Mouse (Mus musculus) CH12.LX (cell line): ENCODE results near the gene Zfp423. TPM values are rescaled to one million over a fixed set of nuclear protein-coding genes. Genes with fewer than 3 reads are reported as not detected.

Experiments
- DNase-seq: peaks from one replicate; pipeline ENCODE4 v3.0.0-alpha.2; 2013; ENCODE audit errors: extremely low read depth
- H3K27ac ChIP-seq: 2 replicates; pipeline ENCODE4 v1.5.1; 2012; ENCODE audit warnings: low read depth, mild to moderate bottlenecking, control low read depth, moderate library complexity; ENCODE audit not compliant: insufficient read depth
- H3K27me3 ChIP-seq: replicated peaks from 2 replicates; pipeline ENCODE3; 2012; ENCODE audit warnings: inconsistent platforms
- H3K36me3 ChIP-seq, 2 experiments: replicated peaks in 1 of 2; 2 replicates each; pipeline versions ENCODE3 to v1.6.1; 2012; ENCODE audit warnings: inconsistent platforms in 1 of 2, low read length in 1 of 2, mild to moderate bottlenecking in 1 of 2, mixed read lengths in 1 of 2, moderate library complexity in 1 of 2; ENCODE audit not compliant: control insufficient read depth in 1 of 2, insufficient read depth in 1 of 2
- H3K4me1 ChIP-seq, 2 experiments: 2 replicates each; pipeline ENCODE4 v1.6.1; 2012; ENCODE audit warnings: inconsistent platforms in 1 of 2, moderate library complexity in 1 of 2; ENCODE audit not compliant: insufficient read depth in 2 of 2, control insufficient read depth in 1 of 2
- H3K4me2 ChIP-seq: 2 replicates; pipeline ENCODE4 v1.6.1; 2012; ENCODE audit warnings: low read depth, mild to moderate bottlenecking, control low read depth; ENCODE audit not compliant: poor library complexity, insufficient read depth, severe bottlenecking
- H3K4me3 ChIP-seq, 3 experiments: fragments of 150-350 bp in 1 of 3; sonication (generic) in 1 of 3; replicated peaks in 1 of 3; 2 replicates each; pipeline versions ENCODE3 to v1.5.1; 2011 to 2012; ENCODE audit warnings: low read depth in 2 of 3, low read length in 2 of 3, mild to moderate bottlenecking in 2 of 3, moderate library complexity in 2 of 3, control low read depth in 1 of 3, improper control_type of control experiment in 1 of 3, inconsistent platforms in 1 of 3, mixed read lengths in 1 of 3; ENCODE audit not compliant: poor library complexity in 1 of 3
- H3K79me2 ChIP-seq: replicated peaks from 2 replicates; pipeline ENCODE4 v1.6.1; 2012; ENCODE audit warnings: mild to moderate bottlenecking, moderate library complexity; ENCODE audit not compliant: control insufficient read depth, poor library complexity, insufficient read depth, severe bottlenecking; ENCODE audit errors: extremely low read depth
- H3K9ac ChIP-seq: 2 replicates; pipeline ENCODE4 v1.6.1; 2012; ENCODE audit warnings: low read depth, mild to moderate bottlenecking, control low read depth, moderate library complexity; ENCODE audit not compliant: insufficient read depth
- H3K9me3 ChIP-seq: replicated peaks from 2 replicates; pipeline ENCODE3; 2012; ENCODE audit warnings: low read length, inconsistent platforms, mixed read lengths
- BHLHE40 ChIP-seq: IDR thresholded peaks from 2 replicates; pipeline ENCODE4 v1.6.1; 2011; ENCODE audit warnings: mild to moderate bottlenecking, low read depth, low read length, improper control_type of control experiment
- CTCF ChIP-seq, 2 experiments: IDR thresholded peaks in 1 of 2; conservative IDR thresholded peaks in 1 of 2; 2 replicates each; pipeline ENCODE4 v1.5.1; 2011 to 2012; ENCODE audit warnings: low read depth in 2 of 2, low read length in 2 of 2, improper control_type of control experiment in 1 of 2, inconsistent platforms in 1 of 2, mild to moderate bottlenecking in 1 of 2, moderate library complexity in 1 of 2
- ETS1 ChIP-seq: conservative IDR thresholded peaks from 2 replicates; pipeline ENCODE4 v1.6.1; 2012; ENCODE audit warnings: low read depth, mild to moderate bottlenecking, inconsistent platforms, low read length, improper control_type of control experiment, moderate library complexity
- GABPA ChIP-seq: IDR thresholded peaks from 2 replicates; pipeline ENCODE4 v1.6.1; 2012; ENCODE audit warnings: low read depth, low read length, improper control_type of control experiment, inconsistent platforms; ENCODE audit not compliant: insufficient replicate concordance
- HCFC1 ChIP-seq: IDR thresholded peaks from 2 replicates; pipeline ENCODE4 v1.6.1; 2012; ENCODE audit warnings: low read depth, mild to moderate bottlenecking, inconsistent platforms, low read length, improper control_type of control experiment
- IRF4 ChIP-seq: IDR thresholded peaks from 2 replicates; pipeline ENCODE4 v1.6.1; 2014; ENCODE audit warnings: low read depth, mild to moderate bottlenecking, inconsistent platforms, low read length, improper control_type of control experiment
- JUN ChIP-seq: IDR thresholded peaks from 2 replicates; pipeline ENCODE4 v1.6.1; 2011; ENCODE audit warnings: low read depth, mild to moderate bottlenecking, low read length, improper control_type of control experiment, moderate library complexity; ENCODE audit not compliant: insufficient read depth
- JUND ChIP-seq: conservative IDR thresholded peaks from 2 replicates; pipeline ENCODE4 v1.6.1; 2011; ENCODE audit warnings: low read depth, low read length, improper control_type of control experiment
- MAFK ChIP-seq: IDR thresholded peaks from 2 replicates; pipeline ENCODE4 v1.6.1; 2011; ENCODE audit warnings: low read length, improper control_type of control experiment; ENCODE audit not compliant: insufficient replicate concordance
- MAX ChIP-seq: IDR thresholded peaks from 2 replicates; pipeline ENCODE4 v1.6.1; 2011; ENCODE audit warnings: low read length, improper control_type of control experiment
- MEF2A ChIP-seq: IDR thresholded peaks from 2 replicates; pipeline ENCODE4 v1.6.1; 2014; ENCODE audit warnings: low read depth, mild to moderate bottlenecking, inconsistent platforms, low read length, improper control_type of control experiment, borderline replicate concordance
- MXI1 ChIP-seq: IDR thresholded peaks from 2 replicates; pipeline ENCODE4 v1.6.1; 2011; ENCODE audit warnings: mild to moderate bottlenecking, low read depth, low read length, improper control_type of control experiment
- MYC ChIP-seq: IDR thresholded peaks from 2 replicates; pipeline ENCODE4 v1.6.1; 2011; ENCODE audit warnings: low read depth, mild to moderate bottlenecking, improper control_type of control experiment, low read length
- NRF1 ChIP-seq: IDR thresholded peaks from 2 replicates; pipeline ENCODE4 v1.6.1; 2014; ENCODE audit warnings: low read depth, mild to moderate bottlenecking, inconsistent platforms, low read length, improper control_type of control experiment, moderate library complexity
- POLR2AphosphoS2 ChIP-seq: IDR thresholded peaks from 2 replicates; pipeline ENCODE4 v1.6.1; 2011; ENCODE audit warnings: low read depth, low read length, improper control_type of control experiment
- RAD21 ChIP-seq: IDR thresholded peaks from 2 replicates; pipeline ENCODE4 v1.6.1; 2011; ENCODE audit warnings: low read depth, mild to moderate bottlenecking, low read length, improper control_type of control experiment, moderate library complexity
- SIN3A ChIP-seq: IDR thresholded peaks from 2 replicates; pipeline ENCODE4 v1.6.1; 2012; ENCODE audit warnings: low read length, improper control_type of control experiment, inconsistent platforms
- TBP ChIP-seq: conservative IDR thresholded peaks from 2 replicates; pipeline ENCODE4 v1.6.1; 2011; ENCODE audit warnings: low read depth, low read length, improper control_type of control experiment
- TCF12 ChIP-seq: IDR thresholded peaks from 2 replicates; pipeline ENCODE4 v1.6.1; 2014; ENCODE audit warnings: low read depth, mild to moderate bottlenecking, inconsistent platforms, low read length, improper control_type of control experiment
- UBTF ChIP-seq: IDR thresholded peaks from 2 replicates; pipeline ENCODE4 v1.6.1; 2012; ENCODE audit warnings: low read depth, mild to moderate bottlenecking, inconsistent platforms, low read length, improper control_type of control experiment, moderate library complexity
- ZC3H11A ChIP-seq: IDR thresholded peaks from 2 replicates; pipeline ENCODE4 v1.6.1; 2012; ENCODE audit warnings: low read depth, mild to moderate bottlenecking, inconsistent platforms, low read length, improper control_type of control experiment
- ZKSCAN1 ChIP-seq: IDR thresholded peaks from 2 replicates; pipeline ENCODE4 v1.6.1; 2012; ENCODE audit warnings: low read depth, inconsistent platforms, low read length, improper control_type of control experiment, borderline replicate concordance
- ZMIZ1 ChIP-seq: IDR thresholded peaks from 2 replicates; pipeline ENCODE4 v1.6.1; 2012; ENCODE audit warnings: low read depth, mild to moderate bottlenecking, inconsistent platforms, low read length, improper control_type of control experiment
- ZNF384 ChIP-seq: IDR thresholded peaks from 2 replicates; pipeline ENCODE4 v1.6.1; 2012; ENCODE audit warnings: low read depth, low read length, improper control_type of control experiment, inconsistent platforms
- dilution Hi-C: fragments of 300-500 bp; cut with MboI; formaldehyde crosslinking; loops from 2 replicates; pipeline ENCODE4 v1.14.3; 2020; ENCODE audit warnings: low sequenced_read_pairs; ENCODE audit not compliant: extremely low pct_unique_long_range_greater_than_20kb, extremely low pct_ligation_motif_present
- in situ Hi-C: fragments of 300-500 bp; cut with MboI; formaldehyde crosslinking; loops from 3 replicates; pipeline ENCODE4 v1.14.3; 2019; ENCODE audit warnings: low sequenced_read_pairs, low pct_ligation_motif_present, low pct_unique_long_range_greater_than_20kb, mixed read lengths
- polyA plus RNA-seq: library from polyadenylated mRNA; unstranded; fragments of >175 nt; gene quantifications from 2 replicates; pipeline ENCODE4 v1.2.1, GENCODE M21; 2012; ENCODE audit warnings: low read depth; ENCODE audit not compliant: insufficient read length
- total RNA-seq, 2 experiments: library from RNA; depleted of rRNA; stranded (reverse); fragments of 300-350 nt in 1 of 2; fragments of >200 nt in 1 of 2; gene quantifications; 2 replicates each; pipeline ENCODE4 v1.2.3; 2012 to 2014

Zfp423 gene
- total and polyA plus RNA-seq, 3 experiments = 0.25 to 2.7 (median 0.32) TPM

DNA sequence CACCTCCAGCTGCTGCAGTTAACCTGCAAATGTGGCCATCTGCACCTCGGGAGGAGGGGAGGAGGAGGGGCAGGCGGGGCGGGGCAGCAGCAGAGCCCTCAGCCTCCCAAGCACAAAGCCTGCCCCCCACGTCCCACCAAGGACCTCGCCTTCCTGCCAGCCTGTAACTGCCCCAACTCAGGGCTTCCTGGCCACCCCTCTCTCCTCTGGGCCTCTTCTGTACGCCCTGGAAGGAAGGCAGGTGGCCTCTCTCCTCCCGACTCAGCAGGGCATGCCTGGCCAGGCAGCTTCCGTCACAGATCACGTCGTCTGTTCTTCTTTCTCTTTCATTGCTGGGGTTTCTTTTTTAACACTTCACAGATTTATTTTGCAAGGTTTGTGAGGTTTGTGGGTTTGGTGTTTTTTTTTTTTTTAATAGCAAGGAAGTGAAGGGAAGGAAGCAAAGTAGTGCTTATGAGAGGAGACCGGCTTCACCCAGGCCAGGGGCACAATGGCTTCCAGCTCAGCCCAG lies 251.2 kb downstream of the Zfp423 start:
- H3K79me2 ChIP-seq = no peaks in the 10 kb centered on the region
- H3K4me3 ChIP-seq = no peak overlapping the region
- dilution Hi-C loops (no loop called here), in situ Hi-C loops (no loop called here)
- DNase-seq = peak; percentile 82
- peak overlapping the region; percentile 16; the same call in 1 of the 2 replicates for H3K4me2 ChIP-seq
- no peaks in the 10 kb centered on the region for H3K27me3 ChIP-seq
- TF ChIP-seq TBP = peak; percentile 91
- TF ChIP-seq CTCF (conservative IDR thresholded peaks at IDR 0.05 in 1 of 2, IDR thresholded peaks at IDR 0.05 in 1 of 2; ENCODE audit: low read depth in 2 of 2, low read length in 2 of 2) = no peak
- peak; percentile 63 for TF ChIP-seq ETS1
- TF ChIP-seq ZMIZ1 = no peak
- TF ChIP-seq HCFC1 = no peak
- TF ChIP-seq MAX = peak; percentile 20; the same call in 1 of the 2 replicates
- peak; percentile 68; the same call in 1 of the 2 replicates for TF ChIP-seq TCF12
- no peak for TF ChIP-seq GABPA
- TF ChIP-seq IRF4 = peak; percentile 30; the same call in 1 of the 2 replicates
- TF ChIP-seq MEF2A = 0 out of 2 replicates have a peak, but pooled peaks have one; percentile 57
- TF ChIP-seq UBTF = peak; percentile 96
- TF ChIP-seq ZNF384 = peak; percentile 86
- no peak for TF ChIP-seq MAFK
- TF ChIP-seq POLR2AphosphoS2 = no peak
- no peak overlapping the region for H3K9ac ChIP-seq
- peaks cover 2 to 54% of the 10 kb centered on the region in 2 experiments; a peak in 2 of 4 replicates for H3K4me1 ChIP-seq
- peaks cover 30% of the 10 kb centered on the region for H3K9me3 ChIP-seq
- H3K27ac ChIP-seq = 0 out of 2 replicates have a peak overlapping the region, but pooled peaks have one; percentile 13
- H3K36me3 ChIP-seq = peaks cover 0 to 50% of the 10 kb centered on the region in 2 experiments

DNA sequence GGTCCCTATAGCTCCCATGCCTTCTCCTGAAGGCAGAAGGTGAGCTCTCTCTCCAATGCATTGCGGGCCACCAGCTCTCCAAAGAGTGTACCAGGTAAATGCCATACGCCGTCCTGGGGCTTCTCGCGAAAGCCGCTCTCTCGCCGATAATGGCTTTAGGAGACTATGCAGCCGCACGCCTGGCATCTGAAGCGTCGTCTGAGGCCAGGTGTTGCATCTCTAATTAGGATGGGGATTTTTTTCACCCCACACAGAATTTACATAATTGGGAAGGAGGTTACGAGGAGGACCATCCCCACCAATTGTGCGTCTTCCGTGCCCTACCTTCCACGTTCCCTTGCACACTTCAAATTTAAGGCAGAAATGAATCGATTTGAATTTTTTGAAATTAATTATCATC lies 252.2 kb downstream of the Zfp423 start:
- peak; percentile 87 for DNase-seq
- Histone ChIP-seq H3K27ac (no peak overlapping the region), H3K9me3 (peaks cover 30% of the 10 kb centered on the region), H3K27me3 (no peaks in the 10 kb centered on the region), H3K79me2 (no peaks in the 10 kb centered on the region), H3K4me1 (peaks cover 2 to 62% of the 10 kb centered on the region in 2 experiments; a peak in 3 of 4 replicates), H3K4me3 (peak overlapping the region in 1 of 3 experiments; percentile 4), H3K9ac (no peak overlapping the region), H3K4me2 (no peak overlapping the region), H3K36me3 (peaks cover 0 to 45% of the 10 kb centered on the region in 2 experiments)
- in situ Hi-C loops = no loop called here
- dilution Hi-C loops = no loop called here
- TF ChIP-seq JUN (no peak), MEF2A (no peak), ETS1 (0 out of 2 replicates have a peak, but pooled peaks have one; percentile 26), CTCF (conservative IDR thresholded peaks at IDR 0.05 in 1 of 2, IDR thresholded peaks at IDR 0.05 in 1 of 2; ENCODE audit: low read depth in 2 of 2, low read length in 2 of 2) (no peak), HCFC1 (no peak), JUND (no peak), RAD21 (no peak), NRF1 (no peak), SIN3A (no peak), POLR2AphosphoS2 (no peak), MAFK (no peak), ZC3H11A (no peak), ZKSCAN1 (no peak), ZMIZ1 (no peak), TCF12 (peak; percentile 47; the same call in 1 of the 2 replicates), MYC (no peak), MXI1 (no peak), BHLHE40 (peak; percentile 49)
